Mouse (Mus musculus) spleen, adult 2 months (tissue): ENCODE measurements around the gene Fam117a.

Experiments used
- CTCF ChIP-seq: fragments of 200-500 bp; IDR thresholded peaks from 2 replicates; pipeline ENCODE4 v1.5.1; 2011; ENCODE audit warnings: mild to moderate bottlenecking, inconsistent platforms; ENCODE audit not compliant: insufficient read depth, insufficient read length, insufficient replicate concordance; ENCODE audit errors: extremely low read depth
- POLR2A ChIP-seq: fragments of 200-500 bp; IDR thresholded peaks from 2 replicates; pipeline ENCODE4 v1.6.1; 2011; ENCODE audit warnings: low read depth, low read length, inconsistent platforms

DNA sequence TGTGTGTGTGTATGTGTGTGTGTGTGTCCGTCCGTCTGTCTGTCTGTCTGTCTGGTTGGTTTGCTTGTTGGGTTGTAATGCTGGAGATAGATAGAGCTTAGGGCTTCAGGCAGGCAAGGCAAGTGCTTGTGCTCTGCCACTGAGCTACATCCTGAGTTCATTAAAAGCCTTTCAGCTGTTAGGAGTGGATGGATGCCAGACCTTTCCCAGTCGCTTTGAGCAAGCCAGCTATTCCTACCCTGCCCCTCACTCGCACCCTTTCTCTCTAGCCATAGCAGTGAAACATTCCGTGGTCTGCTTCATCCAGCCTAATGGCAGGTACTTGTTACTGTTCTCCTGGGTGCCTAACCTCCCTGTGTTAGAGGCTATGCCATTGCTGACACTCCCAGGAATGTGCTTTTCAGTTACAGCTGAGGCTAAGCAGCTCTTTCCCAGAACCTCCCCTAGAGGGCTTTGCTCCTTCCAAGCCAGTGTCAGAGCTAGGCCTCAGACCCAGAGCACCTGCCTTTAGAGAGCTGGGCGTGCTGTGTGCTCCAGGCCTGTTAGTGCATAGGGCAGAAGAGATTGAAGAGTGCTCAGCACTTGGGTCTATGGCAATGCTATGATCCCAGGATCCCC is 29.6 kb downstream of the Fam117a start:
- no peak for TF ChIP-seq CTCF
- no peak for TF ChIP-seq POLR2A
